Mouse (Mus musculus): Measurements from ENCODE around the gene Wscd2. TPM values are rescaled to one million over a fixed set of nuclear protein-coding genes. Genes with fewer than 3 reads are reported as not detected.
A peak's percentile ranks its signal among the peaks of the same experiment; 100 is the strongest.

Gene Wscd2
- polyA plus RNA-seq, 1 experiment from 2014 or later = 3.9 TPM

- no peak for DNase-seq (ENCODE audit: extremely low spot score, low spot score)
- 86% methylated on average over 9 of the region's 9 CpGs for WGBS
- Histone ChIP-seq H3K36me3 (replicated peaks) (no peaks in the 10 kb centered on the region), H3K27ac (no peak overlapping the region), H3K9me3 (no peaks in the 10 kb centered on the region), H3K4me3 (no peak overlapping the region), H3K27me3 (ENCODE audit: poor library complexity, severe bottlenecking) (no peaks in the 10 kb centered on the region), H3K4me1 (peaks cover 24% of the 10 kb centered on the region)
These were observed 106.1 kb downstream of the Wscd2 start for GRCm38 (mm10) chr5:113596252-113596651.

- H3K27ac ChIP-seq = no peak overlapping the region
- no peaks in the 10 kb centered on the region for H3K36me3 ChIP-seq (replicated peaks)
- no peaks in the 10 kb centered on the region for H3K9me3 ChIP-seq
- no peak overlapping the region for H3K4me3 ChIP-seq
- WGBS = 80% methylated on average over 9 of the region's 9 CpGs
- peaks cover 18% of the 10 kb centered on the region for H3K4me1 ChIP-seq
- H3K27me3 ChIP-seq (ENCODE audit: poor library complexity, severe bottlenecking) = no peaks in the 10 kb centered on the region
- DNase-seq (ENCODE audit: extremely low spot score, low spot score) = no peak
These were observed 106.7 kb downstream of the Wscd2 start for GRCm38 (mm10) chr5:113596780-113597353.

GRCm38 (mm10) chr5:113600181-113600580, 110.0 kb downstream of the Wscd2 start:
- 64% methylated on average over 3 of the region's 3 CpGs for WGBS
- no peaks in the 10 kb centered on the region for H3K9me3 ChIP-seq
- no peak for DNase-seq (ENCODE audit: extremely low spot score, low spot score)

GRCm38 (mm10) chr5:113600803-113601202, 110.7 kb downstream of the Wscd2 start:
- H3K27ac ChIP-seq = no peak overlapping the region
- no peaks in the 10 kb centered on the region for H3K9me3 ChIP-seq
- H3K27me3 ChIP-seq (ENCODE audit: poor library complexity, severe bottlenecking) = no peaks in the 10 kb centered on the region
- H3K36me3 ChIP-seq (replicated peaks) = no peaks in the 10 kb centered on the region
- DNase-seq (ENCODE audit: extremely low spot score, low spot score) = no peak
- H3K4me3 ChIP-seq = no peak overlapping the region
- no peaks in the 10 kb centered on the region for H3K4me1 ChIP-seq
- 88% methylated on average over 4 of the region's 4 CpGs for WGBS

More at GRCm38 (mm10) chr5:113600181-113600580, 110.0 kb downstream of the Wscd2 start:
- no peaks in the 10 kb centered on the region for H3K4me1 ChIP-seq
- no peaks in the 10 kb centered on the region for H3K36me3 ChIP-seq (replicated peaks)
- no peaks in the 10 kb centered on the region for H3K27me3 ChIP-seq (ENCODE audit: poor library complexity, severe bottlenecking)
- no peak overlapping the region for H3K4me3 ChIP-seq
- H3K27ac ChIP-seq = no peak overlapping the region

- Histone ChIP-seq H3K36me3 (replicated peaks) (no peaks in the 10 kb centered on the region), H3K27me3 (ENCODE audit: poor library complexity, severe bottlenecking) (no peaks in the 10 kb centered on the region; the same call in 1 of the 2 replicates), H3K4me1 (peaks cover 7% of the 10 kb centered on the region), H3K9me3 (no peaks in the 10 kb centered on the region), H3K27ac (no peak overlapping the region), H3K4me3 (no peak overlapping the region)
- DNase-seq (ENCODE audit: extremely low spot score, low spot score) = no peak
- 87% methylated on average over 9 of the region's 9 CpGs for WGBS
These were observed 113.3 kb downstream of the Wscd2 start for GRCm38 (mm10) chr5:113603471-113603870.

- Histone ChIP-seq H3K4me3 (no peak overlapping the region), H3K27ac (no peak overlapping the region), H3K4me1 (peaks cover 7% of the 10 kb centered on the region), H3K27me3 (ENCODE audit: poor library complexity, severe bottlenecking) (no peaks in the 10 kb centered on the region; the same call in 1 of the 2 replicates), H3K9me3 (no peaks in the 10 kb centered on the region), H3K36me3 (replicated peaks) (no peaks in the 10 kb centered on the region)
- 90% methylated on average over 4 of the region's 4 CpGs for WGBS
- DNase-seq (ENCODE audit: extremely low spot score, low spot score) = no peak
These were observed 114.6 kb downstream of the Wscd2 start for GRCm38 (mm10) chr5:113604758-113605157.

GRCm38 (mm10) chr5:113606121-113606520, 116.0 kb downstream of the Wscd2 start:
- H3K4me1 ChIP-seq = peaks cover 9% of the 10 kb centered on the region
- no peak overlapping the region for H3K27ac ChIP-seq
- no peak for DNase-seq (ENCODE audit: extremely low spot score, low spot score)
- H3K36me3 ChIP-seq (replicated peaks) = no peaks in the 10 kb centered on the region
- WGBS = 80% methylated on average over 3 of the region's 3 CpGs
- H3K27me3 ChIP-seq (ENCODE audit: poor library complexity, severe bottlenecking) = no peaks in the 10 kb centered on the region; the same call in 1 of the 2 replicates
- no peaks in the 10 kb centered on the region for H3K9me3 ChIP-seq
- no peak overlapping the region for H3K4me3 ChIP-seq

- no peak overlapping the region for H3K4me3 ChIP-seq
- no peaks in the 10 kb centered on the region for H3K9me3 ChIP-seq
- peaks cover 12% of the 10 kb centered on the region for H3K4me1 ChIP-seq
- H3K27me3 ChIP-seq (ENCODE audit: poor library complexity, severe bottlenecking) = no peaks in the 10 kb centered on the region; the same call in 1 of the 2 replicates
- H3K36me3 ChIP-seq (replicated peaks) = no peaks in the 10 kb centered on the region
- WGBS = 88% methylated on average over 8 of the region's 8 CpGs
- DNase-seq (ENCODE audit: extremely low spot score, low spot score) = no peak
- no peak overlapping the region for H3K27ac ChIP-seq
These were observed 117.0 kb downstream of the Wscd2 start for GRCm38 (mm10) chr5:113606961-113607785.

GRCm38 (mm10) chr5:113607941-113608431, 117.9 kb downstream of the Wscd2 start:
- no peaks in the 10 kb centered on the region; the same call in 1 of the 2 replicates for H3K27me3 ChIP-seq (ENCODE audit: poor library complexity, severe bottlenecking)
- H3K27ac ChIP-seq = peak overlapping the region; percentile 44; the same call in 1 of the 2 replicates
- 33% methylated on average over 13 of the region's 13 CpGs for WGBS

GRCm38 (mm10) chr5:113608511-113608910, 118.4 kb downstream of the Wscd2 start:
- no peaks in the 10 kb centered on the region for H3K9me3 ChIP-seq
- H3K4me1 ChIP-seq = peaks cover 12% of the 10 kb centered on the region
- H3K27ac ChIP-seq = no peak overlapping the region
- 81% methylated on average over 8 of the region's 8 CpGs for WGBS
- no peaks in the 10 kb centered on the region for H3K36me3 ChIP-seq (replicated peaks)
- no peak for DNase-seq (ENCODE audit: extremely low spot score, low spot score)
- no peak overlapping the region for H3K4me3 ChIP-seq
- H3K27me3 ChIP-seq (ENCODE audit: poor library complexity, severe bottlenecking) = no peaks in the 10 kb centered on the region; the same call in 1 of the 2 replicates

More at GRCm38 (mm10) chr5:113607941-113608431, 117.9 kb downstream of the Wscd2 start:
- Histone ChIP-seq H3K4me3 (no peak overlapping the region), H3K9me3 (no peaks in the 10 kb centered on the region), H3K4me1 (peaks cover 12% of the 10 kb centered on the region), H3K36me3 (replicated peaks) (no peaks in the 10 kb centered on the region)
- no peak for DNase-seq (ENCODE audit: extremely low spot score, low spot score)

GRCm38 (mm10) chr5:113609891-113610290, 119.8 kb downstream of the Wscd2 start:
- H3K27me3 ChIP-seq (ENCODE audit: poor library complexity, severe bottlenecking) = no peaks in the 10 kb centered on the region; the same call in 1 of the 2 replicates
- H3K4me1 ChIP-seq = peaks cover 12% of the 10 kb centered on the region
- no peak for DNase-seq (ENCODE audit: extremely low spot score, low spot score)
- 81% methylated on average over 5 of the region's 5 CpGs for WGBS
- no peaks in the 10 kb centered on the region for H3K36me3 ChIP-seq (replicated peaks)
- H3K4me3 ChIP-seq = no peak overlapping the region
- H3K9me3 ChIP-seq = no peaks in the 10 kb centered on the region
- no peak overlapping the region for H3K27ac ChIP-seq

GRCm38 (mm10) chr5:113610490-113610889, 120.4 kb downstream of the Wscd2 start:
- H3K9me3 ChIP-seq = no peaks in the 10 kb centered on the region
- H3K27ac ChIP-seq = no peak overlapping the region
- H3K27me3 ChIP-seq (ENCODE audit: poor library complexity, severe bottlenecking) = no peaks in the 10 kb centered on the region; the same call in 1 of the 2 replicates
- peaks cover 12% of the 10 kb centered on the region for H3K4me1 ChIP-seq
- DNase-seq (ENCODE audit: extremely low spot score, low spot score) = no peak
- H3K4me3 ChIP-seq = no peak overlapping the region
- no peaks in the 10 kb centered on the region for H3K36me3 ChIP-seq (replicated peaks)
- 71% methylated on average over 6 of the region's 6 CpGs for WGBS

GRCm38 (mm10) chr5:113611131-113611530, 121.0 kb downstream of the Wscd2 start:
- Histone ChIP-seq H3K4me3 (no peak overlapping the region), H3K27ac (no peak overlapping the region), H3K4me1 (peaks cover 12% of the 10 kb centered on the region), H3K9me3 (no peaks in the 10 kb centered on the region), H3K36me3 (replicated peaks) (no peaks in the 10 kb centered on the region), H3K27me3 (ENCODE audit: poor library complexity, severe bottlenecking) (no peaks in the 10 kb centered on the region; the same call in 1 of the 2 replicates)
- 86% methylated on average over 6 of the region's 6 CpGs for WGBS
- no peak for DNase-seq (ENCODE audit: extremely low spot score, low spot score)

All from forebrain, embryonic 10.5 days (tissue).